Comparison of ENCODE assay signal across 16 mouse cellular contexts in the genomic region with DNA sequence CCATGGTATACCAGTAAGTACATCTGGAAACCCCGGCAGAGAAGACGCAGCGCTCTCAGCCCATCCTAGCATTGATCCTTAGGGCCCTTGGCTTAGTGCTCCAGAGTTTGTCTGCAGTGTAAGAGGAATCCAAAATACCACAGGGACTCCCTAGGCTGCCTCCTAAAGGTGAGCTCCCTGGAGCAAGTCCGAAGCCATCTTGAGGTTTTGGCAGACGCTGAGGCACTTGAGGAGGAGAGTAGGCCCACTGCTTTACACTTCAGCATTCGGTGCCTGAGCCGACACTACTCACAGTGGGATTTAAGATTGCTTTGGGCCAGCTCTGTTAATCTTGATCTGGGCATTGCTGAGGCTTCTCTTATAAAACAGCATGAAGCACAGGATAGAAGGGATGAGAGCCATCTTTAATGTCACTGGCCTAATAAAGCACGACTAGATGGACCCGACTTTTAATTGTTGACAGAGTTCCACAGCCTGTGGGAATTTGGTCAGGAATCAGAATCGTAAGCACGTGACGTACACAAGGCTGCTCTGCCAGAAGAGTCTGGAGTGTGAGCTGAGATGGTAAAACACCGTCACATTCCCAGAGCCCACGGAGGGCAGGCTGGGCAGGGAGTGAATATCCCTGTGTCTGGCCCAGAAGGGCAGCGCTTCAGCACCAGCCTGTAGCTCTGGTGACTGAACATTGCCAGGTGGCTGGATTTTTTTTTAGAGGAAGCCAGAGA. TPM values are rescaled to one million over a fixed set of nuclear protein-coding genes. Genes with fewer than 3 reads are reported as not detected.
A peak's percentile ranks its signal among the peaks of the same experiment; 100 is the strongest.
DNase-seq lines count a peak whose midpoint lies in the region; ATAC-seq lines count a peak whose summit lies in the region.
"Had no signal": no experiment of that assay in that cellular context is flagged by ENCODE, and none has a peak within 500 bp of the region (broad histone marks: within the 10 kb centered on the region; RNA-seq: fewer than 3 reads in every experiment).

No protein-coding gene starts in this region.

- WGBS in midbrain, embryonic 11.5 days: 91% methylated on average over 15 of the region's 15 CpGs
- 91% methylated on average over 15 of the region's 15 CpGs for WGBS in midbrain, embryonic 15.5 days

- no peaks in the 10 kb centered on the region for H3K9me3 ChIP-seq in midbrain, embryonic 11.5 days (ENCODE audit: control insufficient read depth, low read length)
- H3K9me3 ChIP-seq in midbrain, embryonic 15.5 days: no peaks in the 10 kb centered on the region
- H3K9me3 ChIP-seq: embryonic facial prominence, embryonic 10.5 days; forebrain, embryonic 10.5 days; heart, embryonic 12.5 days; hindbrain, embryonic 10.5 days had no signal

- no peak overlapping the region for H3K9ac ChIP-seq in midbrain, embryonic 11.5 days (ENCODE audit: low read length)
- no peak overlapping the region for H3K9ac ChIP-seq in midbrain, embryonic 15.5 days
- H3K9ac ChIP-seq: heart, embryonic 12.5 days; hindbrain, embryonic 14.5 days had no signal

- peaks cover 9% of the 10 kb centered on the region; the same call in 1 of the 2 replicates for H3K4me1 ChIP-seq in midbrain, embryonic 11.5 days (ENCODE audit: control insufficient read depth, insufficient read depth, low read length)
- peaks cover 7% of the 10 kb centered on the region; the same call in 1 of the 2 replicates for H3K4me1 ChIP-seq in midbrain, embryonic 15.5 days

- peak; percentile 32 to 33 for DNase-seq in cerebellum, postnatal 36 days
- DNase-seq in cerebellum, adult 11 months: no peak
- peak; percentile 73 for DNase-seq in midbrain, embryonic 11.5 days (ENCODE audit: low spot score, missing footprints)
- peak; percentile 44 for DNase-seq in lung, postnatal 25 days (ENCODE audit: low spot score)
- no peak for DNase-seq in thymus, postnatal 25 days
- DNase-seq: adrenal gland, adult 2 months; adrenal gland, postnatal 25 days; gastrocnemius, adult 2 months; gastrocnemius, postnatal 25 days had no signal

- H3K36me3 ChIP-seq in midbrain, embryonic 11.5 days (ENCODE audit: control insufficient read depth, insufficient read depth, low read length): peaks cover 3% of the 10 kb centered on the region; the same call in 1 of the 2 replicates
- peaks cover 9% of the 10 kb centered on the region for H3K36me3 ChIP-seq in midbrain, embryonic 15.5 days (replicated peaks)

- no peak overlapping the region for H3K4me2 ChIP-seq in midbrain, embryonic 11.5 days
- no peak overlapping the region for H3K4me2 ChIP-seq in midbrain, embryonic 15.5 days
- H3K4me2 ChIP-seq: heart, embryonic 12.5 days; hindbrain, embryonic 14.5 days had no signal

- no peaks in the 10 kb centered on the region for H3K27me3 ChIP-seq in midbrain, embryonic 11.5 days (ENCODE audit: control insufficient read depth, insufficient read depth, low read length)
- H3K27me3 ChIP-seq in midbrain, embryonic 15.5 days (replicated peaks): no peaks in the 10 kb centered on the region
- H3K27me3 ChIP-seq: heart, embryonic 12.5 days had no signal

- H3K27ac ChIP-seq in midbrain, embryonic 11.5 days (ENCODE audit: low read depth, low read length): no peak overlapping the region
- H3K27ac ChIP-seq in midbrain, embryonic 15.5 days: no peak overlapping the region
- H3K27ac ChIP-seq: embryonic facial prominence, embryonic 10.5 days; forebrain, embryonic 10.5 days; gastrocnemius, adult 2 months; hindbrain, embryonic 10.5 days; hindbrain, embryonic 14.5 days had no signal

- no peak for ATAC-seq in midbrain, embryonic 11.5 days (ENCODE audit: low FRiP score)
- ATAC-seq in midbrain, embryonic 15.5 days (replicated peaks): no peak
- ATAC-seq: forebrain, embryonic 14.5 days had no signal

- no peak overlapping the region for H3K4me3 ChIP-seq in midbrain, embryonic 11.5 days (ENCODE audit: low read depth, low read length)
- H3K4me3 ChIP-seq in midbrain, embryonic 15.5 days: no peak overlapping the region
- H3K4me3 ChIP-seq: embryonic facial prominence, embryonic 10.5 days; forebrain, embryonic 10.5 days; gastrocnemius, adult 2 months; heart, embryonic 12.5 days; hindbrain, embryonic 10.5 days had no signal

RNA-seq across cellular contexts. Expression of gene Mtmr12, which starts 46.8 kb away (rescaled TPM):
- polyA plus RNA-seq in midbrain, embryonic 11.5 days (2014; fragmentation: Nextera tagmentation; extraction: Ambion mirVana): 16.5 and 17.7 TPM in 2 replicates
- polyA plus RNA-seq in midbrain, embryonic 15.5 days (2015; fragmentation: Nextera tagmentation; extraction: Ambion mirVana): 8.3 and 9.6 TPM in 2 replicates

Comparison
In these comparisons a context has a peak if more than half of its experiments do, and no peak if none do; other contexts are left out.
1. DNase-seq: peak in cerebellum, postnatal 36 days (2 of 2), midbrain, embryonic 11.5 days (single experiment) and lung, postnatal 25 days (single experiment); none in cerebellum, adult 11 months (single experiment) and thymus, postnatal 25 days (single experiment).